Mouse (Mus musculus) liver, embryonic 14.5 days (tissue): ENCODE results near the gene Mid1.
"Not testable (repeated sequence)": the region's sequence is repeated elsewhere in the genome, so short reads cannot be mapped to it uniquely, and the experiment has no call there.

Source experiments
- CTCF ChIP-seq: IDR thresholded peaks from 2 replicates; pipeline ENCODE4 v1.5.1; 2016; ENCODE audit warnings: antibody characterized with exemption, low read depth, control low read depth
- EP300 ChIP-seq: IDR thresholded peaks from 2 replicates; pipeline ENCODE4 v1.6.1; 2016; ENCODE audit warnings: antibody characterized with exemption, low read depth

- not testable (repeated sequence) for TF ChIP-seq EP300, CTCF
Observed at GRCm38 (mm10) chrX:169992086-169992930, 307.3 kb downstream of the Mid1 start.
